Mouse (Mus musculus) bone marrow, adult 2 months (tissue): ENCODE results near the gene Urad. TPM values are rescaled to one million over a fixed set of nuclear protein-coding genes. Genes with fewer than 3 reads are reported as not detected.

Source experiments
- H3K27ac ChIP-seq: fragments of 200-500 bp; 2 replicates; pipeline ENCODE4 v1.5.1; 2012; ENCODE audit warnings: low read depth, mild to moderate bottlenecking, control low read depth, inconsistent platforms, low read length; ENCODE audit not compliant: control insufficient read depth, poor library complexity, insufficient read depth
- H3K4me1 ChIP-seq: fragments of 200-500 bp; 2 replicates; pipeline ENCODE4 v1.6.1; 2011; ENCODE audit warnings: low read length; ENCODE audit not compliant: control insufficient read depth, insufficient read depth
- H3K4me3 ChIP-seq: fragments of 200-500 bp; replicated peaks from 2 replicates; pipeline ENCODE3; 2011; ENCODE audit warnings: mild to moderate bottlenecking, low read depth, low read length, control low read depth; ENCODE audit not compliant: control insufficient read depth
- CTCF ChIP-seq: fragments of 200-500 bp; IDR thresholded peaks from 2 replicates; pipeline ENCODE4 v1.5.1; 2011; ENCODE audit warnings: low read length, control low read depth; ENCODE audit not compliant: control insufficient read depth, insufficient read depth
- POLR2A ChIP-seq: fragments of 200-500 bp; IDR thresholded peaks from 2 replicates; pipeline ENCODE4 v1.6.1; 2011; ENCODE audit warnings: low read depth, mild to moderate bottlenecking, control low read depth, low read length, borderline replicate concordance; ENCODE audit not compliant: control insufficient read depth
- WGBS: fragments of 180-500 bp; shearing (Covaris S2); methylation state at CpG from one replicate; pipeline ENCODE4 v1.1.7; 2018; 5-methylcytosine and 5-hydroxymethylcytosine counted together
- polyA plus RNA-seq: library from polyadenylated mRNA; stranded (reverse); fragments of >200 nt; gene quantifications from 2 replicates; pipeline ENCODE4 v1.2.4, GENCODE M21; 2011; ENCODE audit warnings: low replicate concordance; ENCODE audit not compliant: missing spikeins, insufficient read depth, insufficient read length

Urad gene
- polyA plus RNA-seq, 1 experiment: not detected

GRCm38 (mm10) chr5:147354985-147355384 is 32.7 kb upstream of the Urad start:
- 76% methylated on average over 8 of the region's 8 CpGs for WGBS
- no peak for TF ChIP-seq CTCF
- TF ChIP-seq POLR2A: no peak
- Histone ChIP-seq H3K4me1 (no peaks in the 10 kb centered on the region), H3K27ac (no peak overlapping the region), H3K4me3 (no peak overlapping the region)

DNA sequence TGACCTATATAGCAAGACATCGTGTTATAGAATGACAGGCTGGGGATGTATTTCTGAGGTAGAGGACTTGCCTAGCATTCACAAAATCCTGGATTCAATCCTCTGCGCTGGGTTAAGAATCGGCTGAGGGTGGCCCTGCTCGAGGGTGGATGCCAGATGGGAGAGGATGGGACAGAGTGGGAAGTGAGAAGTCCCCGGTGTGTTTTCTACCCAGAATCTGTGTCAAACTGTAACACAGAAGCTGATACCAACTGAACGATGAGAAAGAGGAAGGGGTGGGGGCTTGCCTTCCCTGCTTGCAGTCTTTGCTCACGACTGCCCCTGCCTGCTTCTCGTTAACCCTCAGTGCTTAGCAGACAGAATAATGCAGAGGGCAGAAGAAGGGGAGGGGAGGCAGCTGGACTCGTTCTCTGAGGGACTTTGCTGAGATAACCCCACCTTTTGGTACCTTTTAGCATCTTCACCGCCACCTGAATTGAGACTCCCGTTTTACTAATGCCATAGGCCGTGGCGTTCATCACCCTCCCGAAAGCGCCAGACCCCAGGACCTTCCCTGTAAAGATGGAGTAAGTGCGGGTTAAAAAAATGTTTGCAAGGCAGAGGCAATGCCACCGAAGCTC is 32.0 kb upstream of the Urad start:
- WGBS: 62% methylated on average over 17 of the region's 17 CpGs
- Histone ChIP-seq H3K4me3 (no peak overlapping the region), H3K27ac (no peak overlapping the region), H3K4me1 (no peaks in the 10 kb centered on the region)
- TF ChIP-seq CTCF (no peak), POLR2A (no peak)

- 67% methylated on average over 8 of the region's 8 CpGs for WGBS
- H3K4me3 ChIP-seq: no peak overlapping the region
Observed at GRCm38 (mm10) chr5:147351931-147352330, 29.7 kb upstream of the Urad start.

GRCm38 (mm10) chr5:147345981-147346380 is 23.7 kb upstream of the Urad start:
- H3K27ac ChIP-seq: no peak overlapping the region
- 77% methylated on average over 1 of the region's 1 CpGs for WGBS
- no peak overlapping the region for H3K4me3 ChIP-seq
- peak; percentile 30; the same call in 1 of the 2 replicates for TF ChIP-seq CTCF
- TF ChIP-seq POLR2A: no peak
- no peaks in the 10 kb centered on the region; the same call in 1 of the 2 replicates for H3K4me1 ChIP-seq

More at GRCm38 (mm10) chr5:147351931-147352330, 29.7 kb upstream of the Urad start:
- Histone ChIP-seq H3K27ac (no peak overlapping the region), H3K4me1 (no peaks in the 10 kb centered on the region)
- no peak for TF ChIP-seq CTCF
- no peak for TF ChIP-seq POLR2A

- no peak overlapping the region for H3K4me3 ChIP-seq
- 86% methylated on average over 10 of the region's 10 CpGs for WGBS
- TF ChIP-seq CTCF (no peak), POLR2A (no peak)
- H3K4me1 ChIP-seq: no peaks in the 10 kb centered on the region; the same call in none of the 2 replicates
- no peak overlapping the region for H3K27ac ChIP-seq
Observed at GRCm38 (mm10) chr5:147343904-147344303, 21.7 kb upstream of the Urad start.

- WGBS: 79% methylated on average over 6 of the region's 6 CpGs
- Histone ChIP-seq H3K4me3 (no peak overlapping the region), H3K27ac (no peak overlapping the region), H3K4me1 (no peaks in the 10 kb centered on the region; the same call in none of the 2 replicates)
- TF ChIP-seq POLR2A (no peak), CTCF (no peak)
Observed at GRCm38 (mm10) chr5:147342901-147343300, 20.7 kb upstream of the Urad start.

- H3K4me1 ChIP-seq: no peaks in the 10 kb centered on the region; the same call in none of the 2 replicates
- 11% methylated on average over 13 of the region's 13 CpGs for WGBS
- no peak overlapping the region for H3K4me3 ChIP-seq
- no peak for TF ChIP-seq POLR2A
- no peak for TF ChIP-seq CTCF
- peak overlapping the region; percentile 76 for H3K27ac ChIP-seq
Observed at GRCm38 (mm10) chr5:147340741-147341414, 18.6 kb upstream of the Urad start.

- no peak for TF ChIP-seq CTCF
- TF ChIP-seq POLR2A: no peak
- no peak overlapping the region for H3K4me3 ChIP-seq
- H3K27ac ChIP-seq: peak overlapping the region; percentile 52
- H3K4me1 ChIP-seq: no peaks in the 10 kb centered on the region; the same call in none of the 2 replicates
- 4% methylated on average over 11 of the region's 11 CpGs for WGBS
Observed at GRCm38 (mm10) chr5:147339560-147339959, 17.3 kb upstream of the Urad start.
